Mouse (Mus musculus) retina, postnatal 1 day (tissue): Measurements from ENCODE around the gene Mpp5.
A peak's percentile ranks its signal among the peaks of the same experiment; 100 is the strongest.

Experiments
- DNase-seq: peaks from one replicate; pipeline ENCODE4 v3.0.0-alpha.2; 2012

Gene Mpp5

GRCm38 (mm10) chr12:78748557-78749377 is at the start of gene Mpp5:
Mpp5 (plus strand) TSS chr12:78748907.
- DNase-seq, result peak; percentile 99

- no peak for DNase-seq
Measured at GRCm38 (mm10) chr12:78717783-78718182, 30.9 kb upstream of the Mpp5 start.

- DNase-seq, result no peak
Measured at GRCm38 (mm10) chr12:78727723-78728122, 21.0 kb upstream of the Mpp5 start.

- no peak for DNase-seq
Measured at GRCm38 (mm10) chr12:78739633-78740032, 9.1 kb upstream of the Mpp5 start.

- DNase-seq, result no peak
Measured at GRCm38 (mm10) chr12:78740289-78740688, 8.4 kb upstream of the Mpp5 start.

GRCm38 (mm10) chr12:78746226-78746625 is 2.5 kb upstream of the Mpp5 start:
- no peak for DNase-seq

- DNase-seq, result no peak
Measured at GRCm38 (mm10) chr12:78747406-78747805, 1.3 kb upstream of the Mpp5 start.

- no peak for DNase-seq
Measured at GRCm38 (mm10) chr12:78748113-78748512, 594 bp upstream of the Mpp5 start.

GRCm38 (mm10) chr12:78749378-78749801 is 683 bp downstream of the Mpp5 start:
- no peak for DNase-seq

- no peak for DNase-seq
Measured at GRCm38 (mm10) chr12:78761979-78762378, 13.3 kb downstream of the Mpp5 start.

- no peak for DNase-seq
Measured at GRCm38 (mm10) chr12:78769031-78769713, 20.5 kb downstream of the Mpp5 start.

GRCm38 (mm10) chr12:78773211-78773610 is 24.5 kb downstream of the Mpp5 start:
- DNase-seq, result no peak

- DNase-seq, result no peak
Measured at GRCm38 (mm10) chr12:78777916-78778315, 29.2 kb downstream of the Mpp5 start.

- no peak for DNase-seq
Measured at GRCm38 (mm10) chr12:78778423-78779067, 29.8 kb downstream of the Mpp5 start.

- no peak for DNase-seq
Measured at GRCm38 (mm10) chr12:78788266-78788873, 39.7 kb downstream of the Mpp5 start.

- DNase-seq, result no peak
Measured at GRCm38 (mm10) chr12:78790791-78791190, 42.1 kb downstream of the Mpp5 start.

GRCm38 (mm10) chr12:78794236-78794635 is 45.5 kb downstream of the Mpp5 start:
- DNase-seq, result no peak

- DNase-seq, result no peak
Measured at GRCm38 (mm10) chr12:78800036-78800435, 51.3 kb downstream of the Mpp5 start.

GRCm38 (mm10) chr12:78801836-78802235 is 53.1 kb downstream of the Mpp5 start:
- no peak for DNase-seq

- peak; percentile 27 for DNase-seq
Measured at GRCm38 (mm10) chr12:78814437-78814836, 65.7 kb downstream of the Mpp5 start.

- no peak for DNase-seq
Measured at GRCm38 (mm10) chr12:78834496-78834895, 85.8 kb downstream of the Mpp5 start.

GRCm38 (mm10) chr12:78839906-78840305 is 91.2 kb downstream of the Mpp5 start:
- no peak for DNase-seq

GRCm38 (mm10) chr12:78842429-78842828 is 93.7 kb downstream of the Mpp5 start:
- DNase-seq, result no peak
